Mouse (Mus musculus) lung, postnatal 36 days (tissue): ENCODE measurements at regions not wholly inside any gene's neighbourhood (a gene's known extent, or its start where the extent isn't known, plus 50 kb on each side); places are given as distances from the start of the nearest gene placed in this dataset.

Experiments used
- DNase-seq: peaks from one replicate; pipeline ENCODE4 v3.0.0; 2022; ENCODE audit warnings: mixed read lengths

- DNase-seq = no peak
These were observed 155.2 kb downstream of the Zfp706 start for GRCm38 (mm10) chr15:36852229-36852821.

- no peak for DNase-seq
These were observed 159.3 kb downstream of the Zfp706 start for GRCm38 (mm10) chr15:36848238-36848637.

- no peak for DNase-seq
These were observed 160.8 kb downstream of the Zfp706 start for GRCm38 (mm10) chr15:36846806-36847205.
